In genomic region chr11:57426046-57426805, GRCm38 (mm10) we compare ENCODE assay signal across 10 mouse cellular contexts.
DNase-seq lines count a peak whose midpoint lies in the region; ATAC-seq and TF ChIP-seq lines count a peak whose summit lies in the region.
"Had no signal": no experiment of that assay in that cellular context is flagged by ENCODE, and none has a peak within 500 bp of the region (broad histone marks: within the 10 kb centered on the region; RNA-seq: fewer than 3 reads in every experiment).

No protein-coding gene starts in this region.

- DNase-seq in forebrain, postnatal 0 days, result no peak
- peak; percentile 7 for DNase-seq in ovary, postnatal 36 days (ENCODE audit: low spot score)
- no peak for DNase-seq in ovary, adult 18-20 months (ENCODE audit: low spot score)
- peak; percentile 17 for DNase-seq in embryo, embryonic 9.5 days (ENCODE audit: extremely low spot score)
- DNase-seq in lung, postnatal 25 days (ENCODE audit: low spot score), result peak; percentile 6
- DNase-seq in thymus, postnatal 36 days, result peak; percentile 38 to 43

- no peaks in the 10 kb centered on the region for H3K4me1 ChIP-seq in forebrain, postnatal 0 days (ENCODE audit: insufficient read depth)
- H3K4me1 ChIP-seq in forebrain, embryonic 15.5 days, result 0 out of 2 replicates have a peak, but pooled peaks cover under 1% of the 10 kb centered on the region
- H3K4me1 ChIP-seq: heart, embryonic 13.5 days; midbrain, embryonic 12.5 days had no signal

- ATAC-seq in forebrain, postnatal 0 days, result no peak
- no peak for ATAC-seq in forebrain, embryonic 15.5 days (replicated peaks)
- ATAC-seq in cerebellum, adult (ENCODE audit: insufficient number of reproducible peaks, low FRiP score, low TSS enrichment), result no peak

- H3K9ac ChIP-seq in forebrain, postnatal 0 days, result no peak overlapping the region
- H3K9ac ChIP-seq in forebrain, embryonic 15.5 days (replicated peaks), result no peak overlapping the region
- H3K9ac ChIP-seq: heart, embryonic 13.5 days; midbrain, embryonic 12.5 days had no signal

- TF ChIP-seq CTCF in forebrain, postnatal 0 days (IDR thresholded peaks at IDR 0.05; ENCODE audit: low read depth), result peak; percentile 41

- H3K4me3 ChIP-seq in forebrain, postnatal 0 days (ENCODE audit: low read depth, low read length), result no peak overlapping the region
- no peak overlapping the region for H3K4me3 ChIP-seq in forebrain, embryonic 15.5 days
- H3K4me3 ChIP-seq: heart, embryonic 13.5 days; midbrain, embryonic 12.5 days had no signal

- H3K27ac ChIP-seq in forebrain, postnatal 0 days (ENCODE audit: low read depth, low read length), result no peak overlapping the region
- H3K27ac ChIP-seq in forebrain, embryonic 15.5 days (replicated peaks), result no peak overlapping the region
- H3K27ac ChIP-seq: heart, embryonic 13.5 days; midbrain, embryonic 12.5 days had no signal

- no peaks in the 10 kb centered on the region for H3K9me3 ChIP-seq in forebrain, postnatal 0 days (ENCODE audit: low read length)
- H3K9me3 ChIP-seq in forebrain, embryonic 15.5 days, result no peaks in the 10 kb centered on the region
- H3K9me3 ChIP-seq: heart, embryonic 13.5 days; midbrain, embryonic 12.5 days had no signal

- H3K4me2 ChIP-seq in forebrain, postnatal 0 days (ENCODE audit: low read depth), result no peak overlapping the region
- no peak overlapping the region for H3K4me2 ChIP-seq in forebrain, embryonic 15.5 days (replicated peaks)
- H3K4me2 ChIP-seq: heart, embryonic 13.5 days; midbrain, embryonic 12.5 days had no signal

- H3K36me3 ChIP-seq in forebrain, postnatal 0 days (ENCODE audit: insufficient read depth), result no peaks in the 10 kb centered on the region
- H3K36me3 ChIP-seq in forebrain, embryonic 15.5 days, result no peaks in the 10 kb centered on the region
- H3K36me3 ChIP-seq: heart, embryonic 13.5 days; midbrain, embryonic 12.5 days had no signal

- no peaks in the 10 kb centered on the region for H3K27me3 ChIP-seq in forebrain, postnatal 0 days (ENCODE audit: insufficient read depth, low read length)
- no peaks in the 10 kb centered on the region for H3K27me3 ChIP-seq in forebrain, embryonic 15.5 days
- H3K27me3 ChIP-seq: heart, embryonic 13.5 days; midbrain, embryonic 12.5 days had no signal

- WGBS in forebrain, postnatal 0 days, result 62% methylated on average over 12 of the region's 12 CpGs
- 67% methylated on average over 12 of the region's 12 CpGs for WGBS in forebrain, embryonic 15.5 days

Comparison
In these comparisons a context has a peak if more than half of its experiments do, and no peak if none do; other contexts are left out.
1. DNase-seq: peak in ovary, postnatal 36 days (single experiment), embryo, embryonic 9.5 days (single experiment), lung, postnatal 25 days (single experiment) and thymus, postnatal 36 days (2 of 2); none in forebrain, postnatal 0 days (single experiment) and ovary, adult 18-20 months (single experiment).